Mouse (Mus musculus) G1E (cell line): ENCODE measurements around the gene Hoxb6.

ENCODE experiments used
- CTCF ChIP-seq: IDR thresholded peaks from 2 replicates; pipeline ENCODE4 v1.5.1; 2012; ENCODE audit warnings: low read depth, low read length, inconsistent platforms, mixed read lengths
- GATA1 ChIP-seq: IDR thresholded peaks from 2 replicates; pipeline ENCODE4 v1.6.1; 2012; ENCODE audit warnings: borderline replicate concordance, low read length, inconsistent platforms, mixed read lengths
- POLR2AphosphoS5 ChIP-seq: IDR thresholded peaks from 2 replicates; pipeline ENCODE4 v1.6.1; 2012; ENCODE audit warnings: low read depth, low read length, inconsistent platforms; ENCODE audit not compliant: insufficient replicate concordance
- TAL1 ChIP-seq: conservative IDR thresholded peaks from 2 replicates; pipeline ENCODE4 v1.6.1; 2012; ENCODE audit warnings: low read depth, low read length, inconsistent platforms, mixed read lengths

DNA sequence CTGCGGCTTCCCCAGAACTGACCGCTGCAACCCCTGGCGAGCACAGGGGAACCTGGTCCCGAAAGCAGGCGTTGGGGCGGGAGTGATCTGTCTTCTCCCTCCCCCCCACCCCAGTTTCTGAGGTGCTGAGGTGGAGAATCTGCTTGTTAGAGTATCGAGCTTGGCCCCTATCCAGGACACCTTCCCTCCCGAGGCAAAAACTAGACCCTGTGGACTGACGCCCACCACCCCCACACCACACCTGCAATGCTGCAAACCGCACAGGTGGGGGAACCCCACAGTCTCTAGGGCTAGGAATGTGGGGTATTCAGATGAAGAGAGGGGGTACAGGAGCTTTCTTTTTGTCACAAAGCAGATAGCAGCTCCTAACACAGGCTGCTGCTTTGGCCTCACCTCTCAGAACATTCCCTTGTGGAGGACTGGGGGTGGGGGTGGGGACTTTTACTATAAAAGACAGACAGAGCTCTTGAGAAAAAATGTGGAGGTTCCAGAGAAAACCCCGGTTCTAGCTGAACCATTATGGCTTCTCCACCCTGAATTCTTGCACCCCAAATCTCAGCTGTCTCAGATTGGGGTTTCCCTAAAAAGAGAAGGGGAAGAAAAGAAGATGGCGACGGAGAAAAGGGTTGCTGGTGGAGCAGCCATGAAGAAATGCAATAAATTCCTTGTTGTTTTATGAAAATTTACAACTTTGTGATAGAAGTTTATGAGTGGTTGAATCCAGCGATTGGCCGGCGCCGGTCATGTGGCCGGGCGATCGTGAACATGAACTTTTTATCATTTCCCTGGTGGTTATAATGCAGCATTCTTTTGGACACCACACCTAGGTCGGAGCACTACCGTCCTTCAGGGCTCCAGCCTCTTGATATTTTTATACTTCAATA is at the start of gene Hoxb6:
- TF ChIP-seq CTCF = no peak
- no peak for TF ChIP-seq POLR2AphosphoS5
- TF ChIP-seq TAL1 = no peak
- no peak for TF ChIP-seq GATA1
